Mouse (Mus musculus): ENCODE data around the gene Syne3. TPM values are rescaled to one million over a fixed set of nuclear protein-coding genes. Genes with fewer than 3 reads are reported as not detected.

Gene Syne3
- polyA plus RNA-seq, 1 experiment from 2014 or later, result 0.08 TPM

GRCm38 (mm10) chr12:104969618-104970017 lies 40.0 kb downstream of the Syne3 start:
- H3K4me3 ChIP-seq (ENCODE audit: low read depth, low read length), result no peak overlapping the region
- H3K27me3 ChIP-seq (replicated peaks; ENCODE audit: control insufficient read depth, insufficient read depth, low read length), result 0 out of 2 replicates have a peak, but pooled peaks cover 4% of the 10 kb centered on the region
- 92% methylated on average over 4 of the region's 4 CpGs for WGBS
- no peaks in the 10 kb centered on the region for H3K36me3 ChIP-seq (ENCODE audit: control insufficient read depth, insufficient read depth, low read length)
- no peak overlapping the region for H3K9ac ChIP-seq (ENCODE audit: low read length)
- no peak overlapping the region for H3K27ac ChIP-seq (ENCODE audit: low read depth, low read length)
- DNase-seq (ENCODE audit: low spot score) (no peak), ATAC-seq (no peak)
- peaks cover 3% of the 10 kb centered on the region; the same call in 1 of the 2 replicates for H3K4me1 ChIP-seq (ENCODE audit: control insufficient read depth, insufficient read depth, low read length)
- H3K9me3 ChIP-seq (replicated peaks; ENCODE audit: control insufficient read depth, low read length), result no peaks in the 10 kb centered on the region
- H3K4me2 ChIP-seq (ENCODE audit: low read length), result no peak overlapping the region

DNA sequence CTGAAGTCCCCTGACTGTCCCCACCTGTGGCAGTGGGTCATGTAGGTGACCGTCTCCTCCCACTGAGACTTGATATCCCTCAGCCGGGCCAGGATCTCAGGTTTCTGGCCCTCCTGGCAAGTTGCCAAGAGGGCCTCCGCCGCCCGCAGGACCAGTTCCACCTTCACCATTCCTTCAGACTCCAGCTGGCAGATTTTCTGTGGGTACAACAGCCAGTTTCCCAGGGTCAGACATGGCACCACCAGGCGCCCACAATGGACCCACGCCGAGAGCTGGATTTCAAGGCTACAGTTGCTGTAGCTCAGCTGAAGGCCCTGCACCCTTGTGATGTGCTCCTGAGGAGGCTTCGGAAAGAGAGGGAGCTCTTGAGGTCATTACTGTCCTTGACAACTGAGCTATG lies 40.4 kb downstream of the Syne3 start:
- no peaks in the 10 kb centered on the region for H3K9me3 ChIP-seq (replicated peaks; ENCODE audit: control insufficient read depth, low read length)
- ATAC-seq, result no peak
- H3K9ac ChIP-seq (ENCODE audit: low read length), result no peak overlapping the region
- WGBS, result 77% methylated on average over 9 of the region's 9 CpGs
- H3K27me3 ChIP-seq (replicated peaks; ENCODE audit: control insufficient read depth, insufficient read depth, low read length), result 0 out of 2 replicates have a peak, but pooled peaks cover 4% of the 10 kb centered on the region
- no peaks in the 10 kb centered on the region for H3K36me3 ChIP-seq (ENCODE audit: control insufficient read depth, insufficient read depth, low read length)
- peaks cover 3% of the 10 kb centered on the region; the same call in 1 of the 2 replicates for H3K4me1 ChIP-seq (ENCODE audit: control insufficient read depth, insufficient read depth, low read length)
- H3K27ac ChIP-seq (ENCODE audit: low read depth, low read length), result no peak overlapping the region
- no peak overlapping the region for H3K4me2 ChIP-seq (ENCODE audit: low read length)
- H3K4me3 ChIP-seq (ENCODE audit: low read depth, low read length), result no peak overlapping the region
- no peak for DNase-seq (ENCODE audit: low spot score)

DNA sequence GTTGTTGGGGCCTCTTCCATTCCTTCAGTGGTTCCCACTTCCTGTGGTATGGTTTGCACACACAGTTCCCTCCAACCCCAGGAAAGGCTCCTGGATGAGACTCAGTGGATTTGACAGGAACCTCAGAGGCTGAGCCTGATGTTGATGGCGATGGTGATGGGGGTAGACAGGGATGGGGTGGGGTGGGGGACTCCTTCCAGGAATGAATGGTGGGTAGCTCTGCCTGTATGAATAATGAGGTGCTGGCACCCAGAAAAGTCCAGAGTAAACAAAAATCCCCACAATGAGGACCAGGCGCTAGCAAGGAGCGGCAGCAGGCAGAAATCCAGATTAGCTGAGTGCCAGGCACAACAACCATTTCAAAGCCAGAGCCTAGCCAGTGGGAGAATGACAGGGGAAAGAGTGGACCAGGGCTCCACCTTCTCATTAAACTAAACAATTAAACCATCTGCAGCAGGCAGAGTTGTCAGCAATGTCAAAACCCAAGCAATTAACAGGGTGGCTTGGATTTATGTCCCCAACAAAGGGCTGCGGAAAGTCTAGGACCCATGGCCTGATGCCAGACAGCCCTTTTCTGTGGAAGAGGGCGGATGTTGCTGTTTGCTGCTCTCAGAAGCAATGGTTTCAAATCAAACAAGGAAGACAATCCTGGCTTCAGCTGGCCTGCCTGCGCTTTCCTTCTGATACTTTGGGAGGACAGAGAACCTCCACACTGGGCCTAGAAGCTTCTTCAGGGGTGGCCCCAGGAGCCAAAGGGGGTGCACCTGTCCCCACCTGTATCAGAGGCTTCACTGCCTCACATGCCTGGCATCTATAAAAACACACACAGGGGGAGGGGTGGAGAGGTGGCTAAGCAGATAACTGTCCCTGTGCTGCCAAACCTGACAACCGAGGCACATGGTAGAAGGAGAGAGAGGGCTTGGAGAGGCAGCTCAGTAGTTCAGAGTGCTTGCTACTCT lies 44.4 kb downstream of the Syne3 start:
- Histone ChIP-seq H3K27ac (ENCODE audit: low read depth, low read length) (peak overlapping the region; percentile 76), H3K4me1 (ENCODE audit: control insufficient read depth, insufficient read depth, low read length) (peaks cover 3% of the 10 kb centered on the region; the same call in 1 of the 2 replicates), H3K27me3 (replicated peaks; ENCODE audit: control insufficient read depth, insufficient read depth, low read length) (peaks cover 13% of the 10 kb centered on the region), H3K9me3 (replicated peaks; ENCODE audit: control insufficient read depth, low read length) (no peaks in the 10 kb centered on the region), H3K4me2 (ENCODE audit: low read length) (no peak overlapping the region), H3K9ac (ENCODE audit: low read length) (no peak overlapping the region), H3K36me3 (ENCODE audit: control insufficient read depth, insufficient read depth, low read length) (no peaks in the 10 kb centered on the region), H3K4me3 (ENCODE audit: low read depth, low read length) (no peak overlapping the region)
- 12% methylated on average over 7 of the region's 7 CpGs for WGBS
- ATAC-seq, result peak; percentile 95
- DNase-seq (ENCODE audit: low spot score), result peak; percentile 96

DNA sequence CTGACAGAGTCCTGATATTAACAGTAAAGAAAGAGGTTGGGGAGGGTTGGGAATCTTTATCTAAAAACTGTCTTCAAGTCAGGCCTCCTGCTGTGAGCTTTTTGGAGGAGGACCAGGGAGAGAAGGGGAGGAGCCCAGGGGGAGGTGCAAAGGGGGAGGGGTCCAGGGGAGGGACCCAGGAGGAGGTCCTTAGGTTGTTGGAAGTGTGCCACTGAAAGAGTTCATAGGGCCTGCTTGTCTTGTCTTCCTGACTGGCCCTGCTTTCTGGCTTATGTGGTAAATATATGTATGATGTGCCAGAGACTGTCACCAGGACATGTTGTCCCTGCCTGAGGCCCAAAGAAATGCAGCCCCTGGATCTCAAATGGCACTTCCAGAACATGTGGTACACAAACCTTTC lies 49.2 kb downstream of the Syne3 start:
- peaks cover 5% of the 10 kb centered on the region for H3K4me1 ChIP-seq (ENCODE audit: control insufficient read depth, insufficient read depth, low read length)
- H3K4me2 ChIP-seq (ENCODE audit: low read length), result no peak overlapping the region
- no peaks in the 10 kb centered on the region for H3K9me3 ChIP-seq (replicated peaks; ENCODE audit: control insufficient read depth, low read length)
- no peak overlapping the region for H3K9ac ChIP-seq (ENCODE audit: low read length)
- H3K27me3 ChIP-seq (replicated peaks; ENCODE audit: control insufficient read depth, insufficient read depth, low read length), result peaks cover 9% of the 10 kb centered on the region
- no peaks in the 10 kb centered on the region for H3K36me3 ChIP-seq (ENCODE audit: control insufficient read depth, insufficient read depth, low read length)
- no peak overlapping the region for H3K4me3 ChIP-seq (ENCODE audit: low read depth, low read length)
- ATAC-seq, result no peak
- DNase-seq (ENCODE audit: low spot score), result no peak
- no peak overlapping the region for H3K27ac ChIP-seq (ENCODE audit: low read depth, low read length)

DNA sequence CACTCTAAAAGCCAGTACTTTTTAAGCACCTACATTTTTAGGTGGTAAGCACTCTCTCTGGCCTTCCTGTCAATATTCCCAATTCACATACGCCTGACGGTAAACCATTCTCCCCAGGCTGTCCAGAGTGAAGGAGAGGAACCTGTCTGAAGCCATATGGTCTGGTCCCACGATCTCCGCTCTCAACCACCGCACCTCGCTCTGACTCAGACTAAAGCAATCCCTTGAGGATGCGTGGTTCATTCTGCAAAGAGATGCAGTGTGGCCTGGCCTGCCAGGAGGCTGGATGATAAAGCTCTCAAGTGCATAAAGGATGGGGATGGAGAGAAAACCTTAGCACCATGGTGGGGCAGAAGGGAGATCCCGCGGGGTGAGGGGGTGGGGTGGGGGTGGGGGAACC lies 49.6 kb downstream of the Syne3 start:
- no peak overlapping the region for H3K4me3 ChIP-seq (ENCODE audit: low read depth, low read length)
- no peak overlapping the region for H3K9ac ChIP-seq (ENCODE audit: low read length)
- H3K36me3 ChIP-seq (ENCODE audit: control insufficient read depth, insufficient read depth, low read length), result no peaks in the 10 kb centered on the region
- no peak overlapping the region for H3K4me2 ChIP-seq (ENCODE audit: low read length)
- WGBS, result 61% methylated on average over 9 of the region's 9 CpGs
- no peaks in the 10 kb centered on the region for H3K9me3 ChIP-seq (replicated peaks; ENCODE audit: control insufficient read depth, low read length)
- peaks cover 9% of the 10 kb centered on the region for H3K27me3 ChIP-seq (replicated peaks; ENCODE audit: control insufficient read depth, insufficient read depth, low read length)
- ATAC-seq, result no peak
- DNase-seq (ENCODE audit: low spot score), result no peak
- H3K4me1 ChIP-seq (ENCODE audit: control insufficient read depth, insufficient read depth, low read length), result peaks cover 6% of the 10 kb centered on the region
- H3K27ac ChIP-seq (ENCODE audit: low read depth, low read length), result no peak overlapping the region

- H3K27me3 ChIP-seq (replicated peaks; ENCODE audit: control insufficient read depth, insufficient read depth, low read length), result peaks cover 8% of the 10 kb centered on the region
- H3K4me1 ChIP-seq (ENCODE audit: control insufficient read depth, insufficient read depth, low read length), result peaks cover 6% of the 10 kb centered on the region
- WGBS, result 73% methylated on average over 11 of the region's 11 CpGs
- H3K9me3 ChIP-seq (replicated peaks; ENCODE audit: control insufficient read depth, low read length), result no peaks in the 10 kb centered on the region
- H3K27ac ChIP-seq (ENCODE audit: low read depth, low read length), result no peak overlapping the region
- ATAC-seq (no peak), DNase-seq (ENCODE audit: low spot score) (no peak)
- H3K4me3 ChIP-seq (ENCODE audit: low read depth, low read length), result no peak overlapping the region
- H3K36me3 ChIP-seq (ENCODE audit: control insufficient read depth, insufficient read depth, low read length), result no peaks in the 10 kb centered on the region
- no peak overlapping the region for H3K9ac ChIP-seq (ENCODE audit: low read length)
- H3K4me2 ChIP-seq (ENCODE audit: low read length), result no peak overlapping the region
These were observed 51.3 kb downstream of the Syne3 start for GRCm38 (mm10) chr12:104958263-104958662.

DNA sequence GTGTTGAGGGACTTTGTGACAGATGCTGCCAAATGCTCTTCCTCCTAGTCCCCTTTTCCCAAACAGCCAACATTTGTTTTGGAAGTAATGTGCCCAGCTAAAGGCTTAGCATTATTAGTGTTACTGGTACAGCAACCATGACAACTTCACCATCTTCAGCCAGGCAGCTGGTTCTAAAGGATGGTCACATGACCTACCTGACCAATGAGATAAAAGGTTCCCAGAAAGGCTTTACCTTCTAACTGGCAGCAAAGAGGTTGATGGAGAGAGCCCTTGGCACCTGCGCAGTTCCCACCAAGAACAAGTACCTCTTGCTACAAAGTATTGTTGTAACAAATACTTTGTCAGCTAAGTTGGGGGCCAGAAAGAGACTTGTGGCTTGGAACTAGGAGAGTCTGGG lies 52.4 kb downstream of the Syne3 start:
- H3K27ac ChIP-seq (ENCODE audit: low read depth, low read length), result no peak overlapping the region
- H3K27me3 ChIP-seq (replicated peaks; ENCODE audit: control insufficient read depth, insufficient read depth, low read length), result peaks cover 4% of the 10 kb centered on the region; the same call in 1 of the 2 replicates
- no peak for ATAC-seq
- H3K4me1 ChIP-seq (ENCODE audit: control insufficient read depth, insufficient read depth, low read length), result peaks cover 6% of the 10 kb centered on the region
- WGBS, result 87% methylated on average over 1 of the region's 1 CpGs
- H3K4me3 ChIP-seq (ENCODE audit: low read depth, low read length), result no peak overlapping the region
- no peak overlapping the region for H3K4me2 ChIP-seq (ENCODE audit: low read length)
- H3K36me3 ChIP-seq (ENCODE audit: control insufficient read depth, insufficient read depth, low read length), result no peaks in the 10 kb centered on the region
- H3K9ac ChIP-seq (ENCODE audit: low read length), result no peak overlapping the region
- H3K9me3 ChIP-seq (replicated peaks; ENCODE audit: control insufficient read depth, low read length), result no peaks in the 10 kb centered on the region
- DNase-seq (ENCODE audit: low spot score), result no peak

DNA sequence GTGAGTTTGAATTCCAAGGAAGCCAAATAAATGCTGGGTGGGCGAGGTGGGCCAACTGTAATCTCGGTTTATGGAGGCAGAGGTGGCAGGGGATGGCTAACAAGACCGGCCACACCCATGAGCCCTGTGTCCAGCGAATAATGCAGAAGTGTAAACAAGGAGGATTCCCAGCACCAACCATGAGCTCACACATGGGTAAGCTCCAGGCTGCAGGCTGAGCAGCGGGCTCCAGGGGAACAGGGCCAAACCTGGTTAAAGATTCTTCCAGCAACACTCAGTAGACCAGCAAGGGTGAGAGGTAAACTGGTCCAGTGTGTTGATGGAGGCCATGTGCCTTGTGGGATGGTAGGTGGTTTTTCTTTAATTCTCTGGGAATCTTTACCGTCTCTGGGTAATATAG lies 53.2 kb downstream of the Syne3 start:
- 81% methylated on average over 6 of the region's 6 CpGs for WGBS
- Histone ChIP-seq H3K4me3 (ENCODE audit: low read depth, low read length) (no peak overlapping the region), H3K9ac (ENCODE audit: low read length) (no peak overlapping the region), H3K27me3 (replicated peaks; ENCODE audit: control insufficient read depth, insufficient read depth, low read length) (peaks cover 1% of the 10 kb centered on the region; the same call in 1 of the 2 replicates), H3K36me3 (ENCODE audit: control insufficient read depth, insufficient read depth, low read length) (no peaks in the 10 kb centered on the region), H3K9me3 (replicated peaks; ENCODE audit: control insufficient read depth, low read length) (no peaks in the 10 kb centered on the region), H3K4me1 (ENCODE audit: control insufficient read depth, insufficient read depth, low read length) (peaks cover 6% of the 10 kb centered on the region), H3K27ac (ENCODE audit: low read depth, low read length) (no peak overlapping the region), H3K4me2 (ENCODE audit: low read length) (no peak overlapping the region)
- DNase-seq (ENCODE audit: low spot score) (no peak), ATAC-seq (no peak)

Data from forebrain, embryonic 14.5 days (tissue).